Mouse (Mus musculus) ES-E14 (cell line): Measurements from ENCODE around the gene Ppp3ca.

Experiments
- CHD2 ChIP-seq: IDR thresholded peaks from 2 replicates; pipeline ENCODE4 v1.6.1; 2014; ENCODE audit warnings: mild to moderate bottlenecking, low read depth, low read length, inconsistent platforms
- HCFC1 ChIP-seq: IDR thresholded peaks from 2 replicates; pipeline ENCODE4 v1.6.1; 2012; ENCODE audit warnings: low read length, inconsistent platforms, borderline replicate concordance; ENCODE audit not compliant: insufficient read depth
- MAFK ChIP-seq: IDR thresholded peaks from 2 replicates; pipeline ENCODE4 v1.6.1; 2014; ENCODE audit warnings: mild to moderate bottlenecking, low read depth, low read length, inconsistent platforms; ENCODE audit not compliant: insufficient read depth
- ZC3H11A ChIP-seq: IDR thresholded peaks from 2 replicates; pipeline ENCODE4 v1.6.1; 2012; ENCODE audit warnings: low read depth, mild to moderate bottlenecking, inconsistent platforms, low read length, borderline replicate concordance
- ZNF384 ChIP-seq: IDR thresholded peaks from 2 replicates; pipeline ENCODE4 v1.6.1; 2012; ENCODE audit warnings: low read depth, low read length, inconsistent platforms

GRCm38 (mm10) chr3:136707222-136708019 lies 37.5 kb downstream of the Ppp3ca start:
- TF ChIP-seq ZNF384 (no peak), HCFC1 (no peak), ZC3H11A (no peak), MAFK (no peak), CHD2 (no peak)
